Mouse (Mus musculus): ENCODE data around the gene Phactr3.
A peak's percentile ranks its signal among the peaks of the same experiment; 100 is the strongest.

Phactr3 gene

GRCm38 (mm10) chr2:178257986-178258555 lies 139.3 kb downstream of the Phactr3 start:
- DNase-seq (ENCODE audit: low spot score) = no peak

- DNase-seq (ENCODE audit: low spot score) = no peak
Measured at GRCm38 (mm10) chr2:178263055-178263454, 144.3 kb downstream of the Phactr3 start.

GRCm38 (mm10) chr2:178264389-178264788 lies 145.6 kb downstream of the Phactr3 start:
- peak; percentile 60 for DNase-seq (ENCODE audit: low spot score)

- no peak for DNase-seq (ENCODE audit: low spot score)
Measured at GRCm38 (mm10) chr2:178265454-178265853, 146.7 kb downstream of the Phactr3 start.

GRCm38 (mm10) chr2:178270794-178271193 lies 152.0 kb downstream of the Phactr3 start:
- no peak for DNase-seq (ENCODE audit: low spot score)

GRCm38 (mm10) chr2:178272350-178272749 lies 153.6 kb downstream of the Phactr3 start:
- DNase-seq (ENCODE audit: low spot score) = no peak

- DNase-seq (ENCODE audit: low spot score) = no peak
Measured at GRCm38 (mm10) chr2:178274126-178274525, 155.4 kb downstream of the Phactr3 start.

- DNase-seq (ENCODE audit: low spot score) = peak; percentile 68
Measured at GRCm38 (mm10) chr2:178277206-178277605, 158.4 kb downstream of the Phactr3 start.

- no peak for DNase-seq (ENCODE audit: low spot score)
Measured at GRCm38 (mm10) chr2:178281183-178281582, 162.4 kb downstream of the Phactr3 start.

- no peak for DNase-seq (ENCODE audit: low spot score)
Measured at GRCm38 (mm10) chr2:178287285-178287684, 168.5 kb downstream of the Phactr3 start.

GRCm38 (mm10) chr2:178288666-178289065 lies 169.9 kb downstream of the Phactr3 start:
- DNase-seq (ENCODE audit: low spot score) = no peak

GRCm38 (mm10) chr2:178303453-178304187 lies 184.8 kb downstream of the Phactr3 start:
- DNase-seq (ENCODE audit: low spot score) = no peak

GRCm38 (mm10) chr2:178304188-178304529 lies 185.4 kb downstream of the Phactr3 start:
- no peak for DNase-seq (ENCODE audit: low spot score)

- DNase-seq (ENCODE audit: low spot score) = no peak
Measured at GRCm38 (mm10) chr2:178304669-178305068, 185.9 kb downstream of the Phactr3 start.

GRCm38 (mm10) chr2:178313539-178313938 lies 194.8 kb downstream of the Phactr3 start:
- no peak for DNase-seq (ENCODE audit: low spot score)

GRCm38 (mm10) chr2:178316281-178316680 lies 197.5 kb downstream of the Phactr3 start:
- DNase-seq (ENCODE audit: low spot score) = no peak

GRCm38 (mm10) chr2:178319766-178320165 lies 201.0 kb downstream of the Phactr3 start:
- DNase-seq (ENCODE audit: low spot score) = no peak

- no peak for DNase-seq (ENCODE audit: low spot score)
Measured at GRCm38 (mm10) chr2:178321271-178321670, 202.5 kb downstream of the Phactr3 start.

GRCm38 (mm10) chr2:178324410-178324809 lies 205.6 kb downstream of the Phactr3 start:
- no peak for DNase-seq (ENCODE audit: low spot score)

GRCm38 (mm10) chr2:178324818-178325217 lies 206.0 kb downstream of the Phactr3 start:
- no peak for DNase-seq (ENCODE audit: low spot score)

- no peak for DNase-seq (ENCODE audit: low spot score)
Measured at GRCm38 (mm10) chr2:178326067-178326466, 207.3 kb downstream of the Phactr3 start.

- no peak for DNase-seq (ENCODE audit: low spot score)
Measured at GRCm38 (mm10) chr2:178326750-178327465, 208.1 kb downstream of the Phactr3 start.

GRCm38 (mm10) chr2:178327466-178328040 lies 208.8 kb downstream of the Phactr3 start:
- no peak for DNase-seq (ENCODE audit: low spot score)
